Mouse (Mus musculus) frontal cortex, adult 2 months (tissue): ENCODE data around the gene Lrrc45. TPM values are rescaled to one million over a fixed set of nuclear protein-coding genes. Genes with fewer than 3 reads are reported as not detected.
"Not testable (repeated sequence)": the region's sequence is repeated elsewhere in the genome, so short reads cannot be mapped to it uniquely, and the experiment has no call there.

Source experiments
- DNase-seq, 2 experiments: peaks; one replicate each; pipeline ENCODE4 v3.0.0; 2022; ENCODE audit warnings: low spot score in 1 of 2; ENCODE audit errors: extremely low spot score in 1 of 2
- polyA plus RNA-seq: library from polyadenylated mRNA; depleted of rRNA; stranded (reverse); fragments of >200 nt; gene quantifications from 2 replicates; pipeline ENCODE4 v1.2.3, GENCODE M21; 2012

The Lrrc45 gene
- polyA plus RNA-seq, 1 experiment = 130 TPM

GRCm38 (mm10) chr11:120726243-120727168, 12.8 kb downstream of the Lrrc45 start:
- DNase-seq = no peak

DNA sequence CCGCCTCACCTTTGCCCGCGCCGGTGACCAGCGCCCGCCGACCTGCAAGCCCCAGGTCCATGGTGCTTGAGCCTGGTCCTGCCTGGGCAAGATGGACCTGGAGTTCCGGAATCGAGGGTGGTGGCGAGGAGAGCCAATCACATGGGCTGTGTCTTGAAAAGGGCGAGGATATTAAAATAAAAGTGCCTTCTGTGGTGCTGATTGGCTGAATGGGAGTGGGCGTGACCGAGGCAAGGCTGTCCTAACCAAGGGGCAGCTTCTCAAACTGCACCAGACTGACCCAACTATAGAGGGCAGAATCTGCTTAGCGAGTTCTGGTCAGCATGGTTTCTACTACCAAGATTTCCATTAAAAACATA, 13.4 kb downstream of the Lrrc45 start, which contains the start of gene Dcxr:
Dcxr (minus strand) TSS at position 113 of the 359 bp plus-strand sequence.
- peak; percentile 72 for DNase-seq

DNA sequence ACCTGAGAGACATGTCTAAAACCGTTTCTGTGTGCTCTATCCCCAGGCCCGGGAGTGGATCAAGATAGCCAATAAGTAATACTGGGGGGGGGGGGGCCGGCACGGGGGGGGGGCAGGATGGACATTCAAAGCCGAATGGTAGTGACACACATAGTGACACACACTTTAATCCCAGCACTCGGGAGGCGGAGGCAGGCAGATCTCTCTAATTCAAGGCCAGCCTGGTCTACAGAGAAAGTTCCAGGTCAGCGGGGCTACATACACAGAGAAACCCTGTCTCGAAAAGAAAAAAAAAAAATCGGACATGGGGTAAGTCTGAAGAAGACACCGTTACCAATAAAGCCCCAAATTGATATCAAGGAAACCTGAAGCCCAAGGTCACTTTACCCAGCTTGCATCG, 13.8 kb downstream of the Lrrc45 start:
- no peak for DNase-seq

DNA sequence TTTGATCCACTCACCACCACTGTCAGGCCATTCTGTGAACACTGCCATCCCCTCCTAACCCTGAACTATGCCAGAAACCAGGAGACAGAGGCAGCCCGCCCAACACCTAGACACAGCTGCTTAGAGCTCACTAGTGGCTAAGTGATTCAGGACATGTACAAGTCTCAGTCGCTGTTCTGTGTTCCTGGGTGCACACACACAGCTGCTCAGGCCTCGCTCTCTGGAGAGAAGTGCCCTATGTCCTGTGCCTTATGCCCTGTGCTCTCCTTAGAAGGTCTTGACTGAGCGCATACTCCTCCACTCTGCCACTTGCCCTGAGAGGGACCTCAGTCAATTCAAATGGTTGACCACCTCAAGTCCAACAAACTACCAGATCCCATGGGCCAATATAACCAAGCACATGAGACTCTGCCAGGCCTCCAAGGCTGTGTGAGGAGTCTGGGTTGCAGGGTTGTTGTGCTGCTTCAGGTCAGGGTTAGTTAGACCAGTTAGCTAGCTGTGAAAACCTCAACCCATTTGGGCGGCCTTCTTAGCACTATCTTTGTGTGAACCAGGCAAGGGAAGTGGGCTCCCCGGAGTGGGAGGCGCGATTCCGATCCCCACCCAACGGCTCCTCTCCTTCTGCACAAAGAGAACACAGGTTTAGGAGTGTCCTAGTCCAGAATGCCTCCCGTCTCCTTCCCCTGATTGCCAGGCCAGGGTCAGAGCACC, 15.0 kb downstream of the Lrrc45 start:
- DNase-seq = no peak

DNA sequence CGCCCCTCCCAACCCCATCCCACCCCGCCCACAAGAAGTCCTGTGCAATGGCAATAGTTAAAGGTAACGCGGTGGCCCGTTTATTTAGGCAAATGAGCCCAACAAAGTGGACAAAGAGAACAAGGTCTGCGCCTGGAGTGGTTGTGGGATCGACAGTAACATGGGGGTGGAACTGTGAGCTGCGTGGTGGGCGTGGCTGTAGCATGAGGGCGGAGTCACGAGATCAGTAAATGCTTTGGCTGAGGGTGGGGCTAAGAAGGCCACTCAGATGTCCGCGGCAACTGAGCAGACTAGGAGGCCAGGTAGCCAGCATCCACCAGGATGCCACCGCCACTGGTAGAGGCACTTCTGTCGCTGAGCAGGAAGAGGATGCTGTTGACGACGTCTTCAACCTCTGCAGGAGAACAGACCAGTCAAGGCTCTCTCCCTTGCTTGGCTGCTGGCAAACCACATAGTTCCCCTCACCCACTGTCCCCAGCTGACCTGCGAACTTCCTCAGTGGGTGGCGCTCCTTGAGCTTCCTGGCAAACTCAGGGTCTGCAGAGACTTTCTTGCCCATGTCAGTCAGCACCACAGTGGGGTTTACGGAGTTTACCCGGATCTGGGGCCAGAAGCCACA, 15.8 kb downstream of the Lrrc45 start:
- not testable (repeated sequence) for DNase-seq

DNA sequence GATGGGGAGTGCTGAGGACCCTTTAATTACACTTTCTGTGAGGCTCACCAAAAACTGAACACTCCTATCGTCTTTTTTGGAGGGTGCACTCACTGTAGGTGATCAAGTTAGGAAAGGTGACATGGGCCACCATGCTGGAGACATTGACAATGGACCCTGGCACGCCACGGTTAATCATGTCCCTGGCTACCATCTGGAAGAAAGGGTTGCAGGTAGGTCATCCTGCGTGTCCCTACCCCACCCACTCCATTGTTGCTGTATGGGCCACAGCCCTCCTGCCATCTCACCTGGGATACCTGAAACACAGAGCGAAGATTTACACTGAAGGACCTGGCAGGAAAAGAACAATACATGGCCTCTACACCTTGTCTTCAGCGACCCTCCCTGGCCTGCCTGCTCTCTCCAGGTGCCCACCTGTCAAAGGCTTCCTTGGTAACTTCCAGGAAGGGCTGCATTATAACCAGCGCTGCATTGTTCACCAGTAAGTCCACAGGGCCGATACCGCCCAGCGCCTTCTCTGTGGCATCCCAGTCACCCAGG, 16.7 kb downstream of the Lrrc45 start:
- DNase-seq = no peak

DNA sequence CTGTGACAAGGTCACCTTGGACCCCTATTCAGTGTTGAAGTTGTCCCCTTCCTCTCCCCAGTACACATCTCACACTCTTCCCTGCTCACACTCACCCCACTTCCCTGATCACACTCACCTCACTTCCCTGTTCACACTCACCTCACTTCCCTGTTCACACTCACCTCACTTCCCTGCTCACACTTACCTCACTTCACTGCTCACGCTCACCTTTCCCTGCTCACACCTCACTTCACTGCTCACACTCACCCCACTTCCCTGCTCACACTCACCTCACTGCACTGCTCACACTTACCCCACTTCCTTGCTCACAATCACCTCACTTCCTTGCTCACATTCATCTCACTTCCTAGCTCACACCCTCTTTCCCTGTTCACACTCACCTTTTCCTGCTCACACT, 17.7 kb downstream of the Lrrc45 start:
- no peak for DNase-seq

DNA sequence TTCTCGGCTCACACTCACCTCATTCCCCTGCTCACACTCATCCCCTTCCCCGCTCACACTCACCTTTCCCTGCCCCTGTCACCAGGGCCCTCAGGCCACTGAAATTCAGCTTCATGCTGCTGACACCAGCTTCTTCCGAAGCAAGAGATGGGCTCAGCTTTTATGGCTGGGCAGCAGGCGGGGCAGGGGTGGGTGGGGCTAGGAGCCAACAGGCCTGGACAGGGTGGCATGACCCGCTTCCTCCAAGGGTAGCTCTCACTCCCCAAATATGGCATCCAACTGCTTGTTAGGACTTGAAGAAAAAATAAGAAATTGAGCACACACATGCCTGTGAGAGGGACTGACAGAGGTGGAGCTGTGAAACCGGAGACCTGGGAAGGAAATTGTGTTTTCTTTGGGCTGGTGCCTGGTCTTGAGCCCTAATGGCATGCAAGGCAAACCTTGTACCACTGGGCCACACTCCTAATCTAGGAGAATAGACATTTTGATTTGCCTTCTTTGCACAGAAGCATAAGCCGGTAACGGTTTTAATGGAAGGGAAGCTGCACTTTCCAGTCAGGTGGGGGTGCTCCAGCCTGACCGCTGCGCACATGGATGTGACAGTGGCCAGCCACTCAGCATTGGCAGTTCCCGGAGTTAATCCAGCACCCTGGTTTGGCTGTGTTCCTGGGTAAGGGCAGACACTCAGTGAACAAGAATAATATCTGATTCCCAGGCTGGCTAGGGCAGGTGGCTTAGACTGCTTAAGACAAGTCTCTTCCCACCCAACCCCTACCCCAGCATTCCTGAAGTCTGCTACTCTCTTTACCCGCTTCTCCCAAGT, 18.3 kb downstream of the Lrrc45 start, which contains the start of gene Cbr2:
Cbr2 (minus strand) TSS at position 257 of the 823 bp plus-strand sequence.
- no peak for DNase-seq

DNA sequence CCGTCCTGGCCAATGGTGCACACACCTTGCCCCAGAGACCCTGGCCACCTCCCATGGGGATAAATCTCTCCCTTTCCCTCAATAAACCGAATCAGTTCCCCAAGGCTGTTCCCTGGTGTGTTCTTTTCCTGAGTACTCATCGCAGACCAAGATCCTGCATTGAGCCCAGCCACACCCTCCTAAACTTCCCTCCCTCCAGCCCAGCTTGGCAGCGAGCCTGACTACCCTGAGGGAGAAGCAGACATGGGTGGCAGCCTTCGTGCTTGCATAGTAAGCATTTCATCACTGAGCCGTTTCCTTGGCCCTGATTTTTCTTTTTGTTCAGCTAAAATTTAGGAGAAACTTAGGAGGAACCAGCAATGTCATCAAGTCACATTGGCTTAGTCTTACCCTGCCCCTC, 19.8 kb downstream of the Lrrc45 start:
- no peak for DNase-seq

DNA sequence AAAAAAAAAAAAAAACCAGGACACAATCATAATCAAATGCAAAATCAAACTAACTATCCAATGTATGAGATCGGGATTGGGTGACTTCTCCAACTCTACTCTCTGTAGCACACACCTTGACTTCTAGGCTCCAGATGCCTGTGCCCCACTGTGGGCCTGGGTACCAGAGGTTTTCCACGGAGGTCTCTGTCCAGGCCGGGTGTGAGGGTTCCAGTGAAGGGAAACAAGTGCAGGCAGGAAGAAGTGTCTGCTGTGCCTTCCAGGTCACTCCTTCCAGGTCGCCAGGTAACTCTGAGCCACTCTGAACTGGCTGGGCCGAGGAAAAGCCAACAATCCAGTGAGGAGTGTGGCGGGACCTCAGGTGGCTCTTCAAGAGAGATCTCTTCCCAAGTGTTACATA, 22.7 kb downstream of the Lrrc45 start:
- no peak for DNase-seq

GRCm38 (mm10) chr11:120740981-120741380, 27.3 kb downstream of the Lrrc45 start:
- no peak for DNase-seq

DNA sequence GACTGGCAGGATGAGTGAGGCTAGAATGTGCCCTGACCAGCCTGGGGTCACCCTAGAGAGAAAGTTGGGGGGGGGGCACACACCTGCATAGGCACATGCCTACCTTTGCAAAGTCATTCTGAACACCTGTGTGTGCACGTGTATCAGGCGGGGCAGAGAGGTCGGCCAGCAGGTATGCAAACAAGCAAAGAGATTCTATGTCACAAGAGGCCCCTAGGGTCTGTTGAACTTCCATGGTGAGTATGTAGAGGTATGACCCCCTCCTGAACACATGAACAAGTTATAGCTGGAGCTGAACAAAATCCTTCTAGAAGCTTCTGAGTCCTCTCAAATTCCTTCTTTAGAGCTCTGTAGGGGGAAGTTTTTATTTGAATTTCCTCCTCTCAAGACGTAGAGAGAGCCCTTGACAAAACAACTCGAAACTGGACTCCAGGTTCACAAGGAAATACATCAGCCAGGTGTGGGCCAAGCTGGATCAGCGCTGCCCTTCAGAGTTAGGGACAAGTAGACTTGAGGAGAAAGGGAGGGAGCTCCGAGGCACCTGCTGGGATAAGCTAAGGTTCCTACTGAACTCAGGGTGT, 30.5 kb downstream of the Lrrc45 start:
- no peak for DNase-seq

DNA sequence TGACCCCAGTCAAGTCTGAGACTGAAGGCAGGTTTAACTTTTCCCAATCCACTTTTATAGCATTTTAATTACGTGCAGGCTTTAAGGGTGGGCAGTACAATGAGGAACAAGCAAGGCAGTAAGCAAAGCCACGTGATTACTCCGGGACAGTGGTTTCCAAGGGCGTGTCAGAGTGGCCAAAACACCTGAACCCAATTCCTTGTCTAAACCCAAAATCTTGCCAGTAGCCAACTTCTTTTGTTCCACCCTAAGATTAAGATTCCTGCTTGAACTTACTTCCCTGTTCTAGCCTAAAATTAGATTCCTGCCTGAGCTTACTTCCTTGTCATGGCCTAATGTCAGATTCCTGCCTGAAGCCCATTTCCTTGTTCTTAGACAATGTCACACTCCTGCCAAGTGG, 34.2 kb downstream of the Lrrc45 start:
- no peak for DNase-seq

DNA sequence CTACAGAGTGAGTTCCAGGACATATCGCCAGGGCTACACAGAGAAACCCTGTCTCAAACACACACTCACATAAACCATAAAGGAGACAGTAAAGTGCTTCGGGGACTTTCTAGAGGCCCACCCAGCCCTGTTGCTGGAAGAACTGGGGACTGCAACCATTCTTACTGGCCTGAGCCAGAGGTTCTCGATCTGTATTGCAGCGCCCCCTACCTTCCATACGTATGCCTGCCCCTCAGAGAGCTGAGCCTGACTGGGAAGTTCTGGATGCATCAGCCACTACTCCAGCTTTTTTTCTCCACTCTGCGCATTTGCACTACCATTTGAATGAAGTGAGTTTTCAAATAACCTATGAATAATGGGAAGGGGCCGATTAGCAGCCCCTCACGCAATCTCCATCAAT, 35.7 kb downstream of the Lrrc45 start:
- peak in 1 of 2 experiments; percentile 35 for DNase-seq

GRCm38 (mm10) chr11:120751606-120752005, 37.9 kb downstream of the Lrrc45 start:
- no peak for DNase-seq

DNA sequence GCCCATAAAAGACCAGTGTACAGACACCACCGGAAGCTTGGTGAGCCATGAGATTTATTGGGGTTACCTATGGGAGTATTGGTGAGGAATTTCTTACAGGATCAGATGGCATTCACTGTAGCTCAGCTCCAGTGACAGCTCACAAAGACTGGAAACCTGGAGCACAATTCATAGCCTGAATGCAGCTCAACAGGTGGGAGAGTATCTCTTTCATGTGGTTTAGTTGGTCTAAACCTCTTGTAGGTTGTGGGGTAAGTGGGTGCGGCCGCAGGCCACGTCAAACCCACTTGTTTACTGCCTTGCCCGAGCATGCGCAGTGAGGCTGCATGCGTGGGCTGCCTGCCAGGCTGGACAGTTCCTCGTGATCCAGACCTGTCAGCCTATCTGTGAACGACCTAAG, 46.5 kb downstream of the Lrrc45 start:
- no peak for DNase-seq

GRCm38 (mm10) chr11:120761811-120762671, 48.3 kb downstream of the Lrrc45 start:
- no peak for DNase-seq

DNA sequence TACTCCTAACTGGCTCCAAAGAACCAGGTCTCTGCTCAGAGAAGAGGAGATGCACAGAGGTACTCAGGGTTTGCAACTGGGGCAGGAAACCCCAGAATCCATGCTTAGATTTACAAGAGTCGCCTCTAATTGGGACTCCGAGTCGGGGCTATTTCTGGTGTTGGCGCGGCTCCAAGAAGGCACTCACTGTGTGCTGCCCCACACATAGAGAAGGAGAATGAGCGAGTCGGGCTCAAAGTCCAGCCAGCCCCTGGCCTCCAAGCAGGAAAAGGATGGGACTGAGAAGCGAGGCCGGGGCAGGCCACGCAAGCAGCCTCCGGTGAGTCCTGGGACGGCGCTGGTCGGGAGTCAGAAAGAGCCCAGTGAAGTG, 48.9 kb downstream of the Lrrc45 start, which contains the start of gene Hmga1b:
Hmga1b (plus strand) TSS at position 123 of the 370 bp plus-strand sequence.
- not testable (repeated sequence) for DNase-seq
